Mouse (Mus musculus) adrenal gland, adult 18-20 months (tissue): ENCODE results near the gene Wdr70. TPM values are rescaled to one million over a fixed set of nuclear protein-coding genes. Genes with fewer than 3 reads are reported as not detected.
A peak's percentile ranks its signal among the peaks of the same experiment; 100 is the strongest.
"Not testable (repeated sequence)": the region's sequence is repeated elsewhere in the genome, so short reads cannot be mapped to it uniquely, and the experiment has no call there.

Experiments used
- DNase-seq, 2 experiments: peaks; one replicate each; pipeline ENCODE4 v3.0.0; 2021 to 2022; ENCODE audit warnings: low spot score in 2 of 2
- long read RNA-seq, 2 experiments: library from polyadenylated mRNA; stranded (forward); transcript quantifications; one replicate each; pipeline ENCODE4 v2.0.0; 2021
- total RNA-seq, 2 experiments: library from RNA; stranded (reverse); gene quantifications; 1 replicate in 1 of 2; 2 replicates in 1 of 2; pipeline ENCODE4 v1.2.3; 2021

Wdr70 gene
- 10 to 100 TPM; 30.1 to 31.1 TPM for total RNA-seq
- long read RNA-seq, experiment 1, transcript Wdr70-203 (4 exons, 1,130 nt): major isoform, 13 of 23 reads
- long read RNA-seq, experiment 1, transcript Wdr70-201 (18 exons, 2,126 nt): minor isoform, 6 of 23 reads
- long read RNA-seq, experiment 1, partial matches to known transcripts: 1 of 23 reads
- long read RNA-seq, experiment 1, other reads (novel, unspliced or antisense): 3 of 23 reads
- long read RNA-seq, experiment 2, transcript Wdr70-203 (4 exons, 1,130 nt): major isoform, 35 of 52 reads
- long read RNA-seq, experiment 2, transcript Wdr70-201 (18 exons, 2,126 nt): minor isoform, 9 of 52 reads
- long read RNA-seq, experiment 2, partial matches to known transcripts: 3 of 52 reads
- long read RNA-seq, experiment 2, other reads (novel, unspliced or antisense): 5 of 52 reads

GRCm38 (mm10) chr15:8098774-8099749 is at the start of gene Wdr70:
Gene Wdr70, minus strand, starts transcription at chr15:8099209.
- DNase-seq: peak; percentile 99 to 100

- no peak for DNase-seq
Observed at GRCm38 (mm10) chr15:8135606-8136005, 36.6 kb upstream of the Wdr70 start.

GRCm38 (mm10) chr15:8131761-8132160 is 32.8 kb upstream of the Wdr70 start:
- DNase-seq: no peak

- DNase-seq: no peak
Observed at GRCm38 (mm10) chr15:8131268-8131667, 32.3 kb upstream of the Wdr70 start.

- no peak for DNase-seq
Observed at GRCm38 (mm10) chr15:8129281-8129680, 30.3 kb upstream of the Wdr70 start.

- DNase-seq: no peak
Observed at GRCm38 (mm10) chr15:8109782-8110181, 10.8 kb upstream of the Wdr70 start.

- DNase-seq: peak; percentile 90 to 91
Observed at GRCm38 (mm10) chr15:8108966-8109743, 10.1 kb upstream of the Wdr70 start, which contains the start of gene Nup155. Gene Nup155, plus strand, starts transcription at chr15:8109273.

- no peak for DNase-seq
Observed at GRCm38 (mm10) chr15:8108360-8108965, 9.5 kb upstream of the Wdr70 start.

- DNase-seq: not testable (repeated sequence)
Observed at GRCm38 (mm10) chr15:8101975-8102542, 3.0 kb upstream of the Wdr70 start.

GRCm38 (mm10) chr15:8097853-8098252 is 1.2 kb downstream of the Wdr70 start:
- peak; percentile 20 to 49 for DNase-seq

GRCm38 (mm10) chr15:8092668-8093067 is 6.3 kb downstream of the Wdr70 start:
- not testable (repeated sequence) for DNase-seq

GRCm38 (mm10) chr15:8090685-8091084 is 8.3 kb downstream of the Wdr70 start:
- DNase-seq: no peak

GRCm38 (mm10) chr15:8088715-8089114 is 10.3 kb downstream of the Wdr70 start:
- DNase-seq: no peak

- DNase-seq: no peak
Observed at GRCm38 (mm10) chr15:8087293-8087692, 11.7 kb downstream of the Wdr70 start.

- no peak for DNase-seq
Observed at GRCm38 (mm10) chr15:8082139-8082538, 16.9 kb downstream of the Wdr70 start.

GRCm38 (mm10) chr15:8073159-8073558 is 25.9 kb downstream of the Wdr70 start:
- not testable (repeated sequence) for DNase-seq

GRCm38 (mm10) chr15:8065221-8065620 is 33.8 kb downstream of the Wdr70 start:
- DNase-seq: no peak

GRCm38 (mm10) chr15:8051177-8051576 is 47.8 kb downstream of the Wdr70 start:
- no peak for DNase-seq

GRCm38 (mm10) chr15:8039834-8040233 is 59.2 kb downstream of the Wdr70 start:
- no peak for DNase-seq

GRCm38 (mm10) chr15:8038457-8038856 is 60.6 kb downstream of the Wdr70 start:
- DNase-seq: no peak
